Mouse (Mus musculus): ENCODE measurements at regions not wholly inside any gene's neighbourhood (a gene's known extent, or its start where the extent isn't known, plus 50 kb on each side); places are given as distances from the start of the nearest gene placed in this dataset.
A peak's percentile ranks its signal among the peaks of the same experiment; 100 is the strongest.

- H3K9me3 ChIP-seq = no peaks in the 10 kb centered on the region
- 75% methylated on average over 14 of the region's 14 CpGs for WGBS
- H3K4me2 ChIP-seq = no peak overlapping the region
- no peak overlapping the region for H3K4me3 ChIP-seq
- ATAC-seq (replicated peaks) = no peak
- no peaks in the 10 kb centered on the region for H3K27me3 ChIP-seq (replicated peaks)
- H3K27ac ChIP-seq = no peak overlapping the region
- H3K9ac ChIP-seq = no peak overlapping the region
- H3K36me3 ChIP-seq (replicated peaks) = no peaks in the 10 kb centered on the region
- H3K4me1 ChIP-seq = no peaks in the 10 kb centered on the region
Measured at GRCm38 (mm10) chr8:93653913-93654705, 118.5 kb upstream of the Ces5a start.

- H3K9ac ChIP-seq = no peak overlapping the region
- ATAC-seq (replicated peaks) = no peak
- no peak overlapping the region for H3K4me3 ChIP-seq
- H3K27ac ChIP-seq = no peak overlapping the region
- no peak overlapping the region for H3K4me2 ChIP-seq
- H3K4me1 ChIP-seq = no peaks in the 10 kb centered on the region
- no peaks in the 10 kb centered on the region for H3K9me3 ChIP-seq
- 85% methylated on average over 9 of the region's 9 CpGs for WGBS
- H3K36me3 ChIP-seq (replicated peaks) = no peaks in the 10 kb centered on the region
- H3K27me3 ChIP-seq (replicated peaks) = no peaks in the 10 kb centered on the region
Measured at GRCm38 (mm10) chr8:93655752-93656151, 120.1 kb upstream of the Ces5a start.

GRCm38 (mm10) chr8:93661739-93662138 lies 126.1 kb upstream of the Ces5a start:
- H3K4me2 ChIP-seq = peak overlapping the region; percentile 65
- ATAC-seq (replicated peaks) = peak; percentile 96
- H3K9me3 ChIP-seq = no peaks in the 10 kb centered on the region
- H3K4me3 ChIP-seq = peak overlapping the region; percentile 36
- peaks cover 5% of the 10 kb centered on the region; the same call in 1 of the 2 replicates for H3K4me1 ChIP-seq
- 2% methylated on average over 15 of the region's 15 CpGs for whole genome bisulfite sequencing
- H3K36me3 ChIP-seq (replicated peaks) = no peaks in the 10 kb centered on the region
- H3K9ac ChIP-seq = peak overlapping the region; percentile 35; the same call in 1 of the 2 replicates
- H3K27me3 ChIP-seq (replicated peaks) = no peaks in the 10 kb centered on the region
- H3K27ac ChIP-seq = no peak overlapping the region

GRCm38 (mm10) chr8:93662219-93662618 lies 126.6 kb upstream of the Ces5a start:
- ATAC-seq (replicated peaks) = peak; percentile 42; the same call in 1 of the 2 replicates
- Histone ChIP-seq H3K4me3 (peak overlapping the region; percentile 36), H3K27ac (no peak overlapping the region), H3K27me3 (replicated peaks) (no peaks in the 10 kb centered on the region), H3K36me3 (replicated peaks) (no peaks in the 10 kb centered on the region), H3K9ac (0 out of 2 replicates have a peak overlapping the region, but pooled peaks have one; percentile 35), H3K9me3 (no peaks in the 10 kb centered on the region), H3K4me1 (peaks cover 5% of the 10 kb centered on the region; the same call in 1 of the 2 replicates), H3K4me2 (peak overlapping the region; percentile 65)
- 75% methylated on average over 5 of the region's 5 CpGs for WGBS

GRCm38 (mm10) chr8:93663851-93664250 lies 128.2 kb upstream of the Ces5a start:
- Histone ChIP-seq H3K9me3 (no peaks in the 10 kb centered on the region), H3K27me3 (replicated peaks) (no peaks in the 10 kb centered on the region), H3K4me3 (no peak overlapping the region), H3K4me1 (peaks cover 5% of the 10 kb centered on the region; the same call in 1 of the 2 replicates), H3K36me3 (replicated peaks) (no peaks in the 10 kb centered on the region), H3K4me2 (no peak overlapping the region), H3K9ac (no peak overlapping the region), H3K27ac (no peak overlapping the region)
- no peak for ATAC-seq (replicated peaks)
- 90% methylated on average over 4 of the region's 4 CpGs for whole genome bisulfite sequencing

- Histone ChIP-seq H3K4me3 (no peak overlapping the region), H3K27ac (no peak overlapping the region), H3K4me1 (no peaks in the 10 kb centered on the region), H3K9me3 (no peaks in the 10 kb centered on the region), H3K36me3 (replicated peaks) (no peaks in the 10 kb centered on the region), H3K9ac (no peak overlapping the region), H3K27me3 (replicated peaks) (no peaks in the 10 kb centered on the region), H3K4me2 (no peak overlapping the region)
- no peak for ATAC-seq (replicated peaks)
- 61% methylated on average over 7 of the region's 7 CpGs for WGBS
Measured at GRCm38 (mm10) chr8:93668306-93668705, 132.7 kb upstream of the Ces5a start.

GRCm38 (mm10) chr8:93674721-93675120 lies 135.0 kb upstream of the Gnao1 start:
- H3K36me3 ChIP-seq (replicated peaks) = no peaks in the 10 kb centered on the region
- no peaks in the 10 kb centered on the region for H3K9me3 ChIP-seq

GRCm38 (mm10) chr8:93683773-93684391 lies 125.9 kb upstream of the Gnao1 start:
- Histone ChIP-seq H3K9me3 (no peaks in the 10 kb centered on the region), H3K4me1 (no peaks in the 10 kb centered on the region), H3K9ac (no peak overlapping the region), H3K27me3 (replicated peaks) (no peaks in the 10 kb centered on the region), H3K4me2 (no peak overlapping the region), H3K36me3 (replicated peaks) (no peaks in the 10 kb centered on the region), H3K27ac (no peak overlapping the region), H3K4me3 (no peak overlapping the region)
- 84% methylated on average over 12 of the region's 12 CpGs for WGBS
- no peak for ATAC-seq (replicated peaks)

More at GRCm38 (mm10) chr8:93674721-93675120, 135.0 kb upstream of the Gnao1 start:
- no peak overlapping the region for H3K27ac ChIP-seq
- no peak overlapping the region for H3K4me3 ChIP-seq
- no peak overlapping the region for H3K9ac ChIP-seq
- no peaks in the 10 kb centered on the region for H3K4me1 ChIP-seq
- no peaks in the 10 kb centered on the region for H3K27me3 ChIP-seq (replicated peaks)
- no peak for ATAC-seq (replicated peaks)
- H3K4me2 ChIP-seq = no peak overlapping the region
- 63% methylated on average over 3 of the region's 3 CpGs for WGBS

- H3K4me2 ChIP-seq = no peak overlapping the region
- H3K27ac ChIP-seq = no peak overlapping the region
- WGBS = 97% methylated on average over 6 of the region's 6 CpGs
- no peak for ATAC-seq (replicated peaks)
- no peaks in the 10 kb centered on the region for H3K36me3 ChIP-seq (replicated peaks)
- no peak overlapping the region for H3K4me3 ChIP-seq
- H3K9me3 ChIP-seq = no peaks in the 10 kb centered on the region
- no peaks in the 10 kb centered on the region for H3K27me3 ChIP-seq (replicated peaks)
- H3K9ac ChIP-seq = no peak overlapping the region
- H3K4me1 ChIP-seq = 0 out of 2 replicates have a peak, but pooled peaks cover 4% of the 10 kb centered on the region
Measured at GRCm38 (mm10) chr8:93684392-93684791, 125.4 kb upstream of the Gnao1 start.

- no peaks in the 10 kb centered on the region for H3K36me3 ChIP-seq (replicated peaks)
- WGBS = 51% methylated on average over 7 of the region's 7 CpGs
- no peak overlapping the region for H3K4me3 ChIP-seq
- H3K9me3 ChIP-seq = no peaks in the 10 kb centered on the region
- no peak for ATAC-seq (replicated peaks)
- peak overlapping the region; percentile 75 for H3K27ac ChIP-seq
- peaks cover 14% of the 10 kb centered on the region; the same call in 1 of the 2 replicates for H3K4me1 ChIP-seq
- H3K9ac ChIP-seq = no peak overlapping the region
- no peak overlapping the region for H3K4me2 ChIP-seq
- no peaks in the 10 kb centered on the region for H3K27me3 ChIP-seq (replicated peaks)
Measured at GRCm38 (mm10) chr8:93688845-93689244, 120.9 kb upstream of the Gnao1 start.

- Histone ChIP-seq H3K4me1 (peaks cover 14% of the 10 kb centered on the region; the same call in 1 of the 2 replicates), H3K27me3 (replicated peaks) (no peaks in the 10 kb centered on the region), H3K27ac (peak overlapping the region; percentile 75), H3K4me2 (no peak overlapping the region), H3K9ac (no peak overlapping the region), H3K36me3 (replicated peaks) (no peaks in the 10 kb centered on the region), H3K4me3 (no peak overlapping the region), H3K9me3 (no peaks in the 10 kb centered on the region)
- WGBS = 70% methylated on average over 4 of the region's 4 CpGs
- ATAC-seq (replicated peaks) = peak; percentile 69; the same call in 1 of the 2 replicates
Measured at GRCm38 (mm10) chr8:93689832-93690471, 119.8 kb upstream of the Gnao1 start.

GRCm38 (mm10) chr8:93691375-93691774 lies 118.4 kb upstream of the Gnao1 start:
- Histone ChIP-seq H3K4me1 (peaks cover 14% of the 10 kb centered on the region; the same call in 1 of the 2 replicates), H3K4me2 (no peak overlapping the region), H3K9me3 (no peaks in the 10 kb centered on the region), H3K36me3 (replicated peaks) (no peaks in the 10 kb centered on the region), H3K4me3 (no peak overlapping the region), H3K9ac (no peak overlapping the region), H3K27ac (no peak overlapping the region), H3K27me3 (replicated peaks) (no peaks in the 10 kb centered on the region)
- no peak for ATAC-seq (replicated peaks)
- WGBS = 84% methylated on average over 2 of the region's 2 CpGs

Measured in midbrain, embryonic 15.5 days (tissue).